Mouse (Mus musculus): ENCODE measurements around the gene Dtd2. TPM values are rescaled to one million over a fixed set of nuclear protein-coding genes. Genes with fewer than 3 reads are reported as not detected.

Dtd2 gene
- polyA plus RNA-seq, 1 experiment from 2014 or later, result 16.0 TPM

GRCm38 (mm10) chr12:51945331-51945730 is 61.0 kb downstream of the Dtd2 start:
- Histone ChIP-seq H3K9me3 (no peaks in the 10 kb centered on the region), H3K27me3 (no peaks in the 10 kb centered on the region), H3K36me3 (peaks cover 33% of the 10 kb centered on the region), H3K9ac (no peak overlapping the region), H3K4me1 (replicated peaks) (no peaks in the 10 kb centered on the region), H3K4me2 (no peak overlapping the region), H3K4me3 (no peak overlapping the region), H3K27ac (replicated peaks) (no peak overlapping the region)
- 56% methylated on average over 9 of the region's 9 CpGs for WGBS
- no peak for ATAC-seq (ENCODE audit: low read depth)

GRCm38 (mm10) chr12:51939848-51940247 is 66.5 kb downstream of the Dtd2 start:
- Histone ChIP-seq H3K4me3 (no peak overlapping the region), H3K4me2 (no peak overlapping the region), H3K9me3 (no peaks in the 10 kb centered on the region), H3K27me3 (no peaks in the 10 kb centered on the region), H3K36me3 (0 out of 2 replicates have a peak, but pooled peaks cover 12% of the 10 kb centered on the region), H3K4me1 (replicated peaks) (no peaks in the 10 kb centered on the region), H3K9ac (no peak overlapping the region), H3K27ac (replicated peaks) (no peak overlapping the region)
- 86% methylated on average over 4 of the region's 4 CpGs for WGBS
- no peak for ATAC-seq (ENCODE audit: low read depth)

Other genes with a start within 250 kb of the Dtd2 start
- 35.9 and 39.8 TPM in 2 replicates for gene Hectd1, start 177.0 kb downstream of the Dtd2 start, polyA plus RNA-seq (2015; fragmentation: Nextera tagmentation; extraction: Ambion mirVana)
- gene Heatr5a, start 35.2 kb downstream of the Dtd2 start, polyA plus RNA-seq (2015; fragmentation: Nextera tagmentation; extraction: Ambion mirVana), result 5.2 and 5.5 TPM in 2 replicates
- not detected in 2 replicates for gene Gpr33, start 21.6 kb upstream of the Dtd2 start, polyA plus RNA-seq (2015; fragmentation: Nextera tagmentation; extraction: Ambion mirVana)
- 6.9 and 8.5 TPM in 2 replicates for gene Nubpl, start 91.2 kb upstream of the Dtd2 start, polyA plus RNA-seq (2015; fragmentation: Nextera tagmentation; extraction: Ambion mirVana)

Data from neural tube, embryonic 13.5 days (tissue).